Mouse (Mus musculus): ENCODE data around the gene Pold3.

GRCm38 (mm10) chr7:100150626-100151025 is 29.3 kb upstream of the Pold3 start:
- no peak for TF ChIP-seq TAL1 (IDR thresholded peaks at IDR 0.05; ENCODE audit: low read length)
- no peak for TF ChIP-seq GATA1 (IDR thresholded peaks at IDR 0.05; ENCODE audit: low read length)

All from erythroblast, embryonic 14.5 days (primary cell).